Mouse (Mus musculus): Measurements from ENCODE around the gene Rab6a. TPM values are rescaled to one million over a fixed set of nuclear protein-coding genes. Genes with fewer than 3 reads are reported as not detected.
A peak's percentile ranks its signal among the peaks of the same experiment; 100 is the strongest.

Rab6a gene
- total and polyA plus RNA-seq, 3 experiments = 43.2 to 92.8 (median 58.4) TPM

DNA sequence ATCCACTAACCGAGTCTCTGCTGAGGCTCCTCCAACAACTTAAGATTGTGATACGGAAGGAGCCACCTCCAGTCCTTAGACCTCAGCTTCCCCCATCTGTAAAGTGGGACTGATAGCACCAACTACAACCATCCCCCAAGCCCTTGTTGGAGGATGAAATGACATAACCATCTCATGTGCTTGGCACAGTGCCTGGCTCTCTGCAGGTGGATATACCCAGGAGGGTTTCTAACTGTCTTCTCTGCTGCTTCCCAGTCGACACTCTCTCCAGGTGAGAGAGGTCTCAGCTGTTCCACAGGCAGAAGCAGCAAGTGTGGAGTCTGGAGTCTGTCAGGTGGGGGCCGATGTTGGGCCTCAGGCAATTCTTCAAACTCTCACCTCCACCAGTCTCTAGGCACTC lies 43.8 kb downstream of the Rab6a start:
- no peaks in the 10 kb centered on the region for H3K27me3 ChIP-seq (ENCODE audit: control insufficient read depth in 1 of 2, insufficient read depth in 2 of 2, low read length in 2 of 2)
- H3K4me1 ChIP-seq (ENCODE audit: control insufficient read depth in 1 of 2, insufficient read depth in 2 of 2, low read length in 2 of 2) = no peaks in the 10 kb centered on the region
- no peaks in the 10 kb centered on the region for H3K9me3 ChIP-seq (replicated peaks; ENCODE audit: insufficient read depth, low read length)
- H3K9ac ChIP-seq (ENCODE audit: control insufficient read depth, low read depth, low read length, poor library complexity, severe bottlenecking) = no peak overlapping the region
- no peak overlapping the region for H3K4me3 ChIP-seq (ENCODE audit: control insufficient read depth in 1 of 2, insufficient read depth in 1 of 2, low read depth in 2 of 2, low read length in 2 of 2)
- no peaks in the 10 kb centered on the region for H3K36me3 ChIP-seq (ENCODE audit: control insufficient read depth in 1 of 2, insufficient read depth in 2 of 2, low read length in 2 of 2)
- TF ChIP-seq POLR2A (IDR thresholded peaks at IDR 0.05; ENCODE audit: control insufficient read depth in 1 of 2, insufficient read depth in 1 of 2, low read depth in 1 of 2, low read length in 2 of 2, poor library complexity in 1 of 2) (no peak), TAL1 (IDR thresholded peaks at IDR 0.05; ENCODE audit: low read length) (no peak), E2F4 (IDR thresholded peaks at IDR 0.05; ENCODE audit: borderline replicate concordance, low read depth, low read length) (no peak), POLR2AphosphoS2 (IDR thresholded peaks at IDR 0.05; ENCODE audit: low read length) (no peak), MAFK (IDR thresholded peaks at IDR 0.05; ENCODE audit: borderline replicate concordance, low read depth, low read length) (no peak), SIN3A (IDR thresholded peaks at IDR 0.05; ENCODE audit: low read length) (no peak), RAD21 (IDR thresholded peaks at IDR 0.05; ENCODE audit: low read depth, low read length) (no peak), MAZ (IDR thresholded peaks at IDR 0.05; ENCODE audit: low read depth, low read length) (no peak), HCFC1 (IDR thresholded peaks at IDR 0.05; ENCODE audit: low read depth, low read length) (no peak)
- peak; percentile 32 for DNase-seq (ENCODE audit: low read depth, low spot score)
- H3K79me2 ChIP-seq (ENCODE audit: control insufficient read depth, insufficient read depth, low read length, poor library complexity) = no peaks in the 10 kb centered on the region
- no peak overlapping the region for H3K27ac ChIP-seq (ENCODE audit: control insufficient read depth, low read depth, low read length)

DNA sequence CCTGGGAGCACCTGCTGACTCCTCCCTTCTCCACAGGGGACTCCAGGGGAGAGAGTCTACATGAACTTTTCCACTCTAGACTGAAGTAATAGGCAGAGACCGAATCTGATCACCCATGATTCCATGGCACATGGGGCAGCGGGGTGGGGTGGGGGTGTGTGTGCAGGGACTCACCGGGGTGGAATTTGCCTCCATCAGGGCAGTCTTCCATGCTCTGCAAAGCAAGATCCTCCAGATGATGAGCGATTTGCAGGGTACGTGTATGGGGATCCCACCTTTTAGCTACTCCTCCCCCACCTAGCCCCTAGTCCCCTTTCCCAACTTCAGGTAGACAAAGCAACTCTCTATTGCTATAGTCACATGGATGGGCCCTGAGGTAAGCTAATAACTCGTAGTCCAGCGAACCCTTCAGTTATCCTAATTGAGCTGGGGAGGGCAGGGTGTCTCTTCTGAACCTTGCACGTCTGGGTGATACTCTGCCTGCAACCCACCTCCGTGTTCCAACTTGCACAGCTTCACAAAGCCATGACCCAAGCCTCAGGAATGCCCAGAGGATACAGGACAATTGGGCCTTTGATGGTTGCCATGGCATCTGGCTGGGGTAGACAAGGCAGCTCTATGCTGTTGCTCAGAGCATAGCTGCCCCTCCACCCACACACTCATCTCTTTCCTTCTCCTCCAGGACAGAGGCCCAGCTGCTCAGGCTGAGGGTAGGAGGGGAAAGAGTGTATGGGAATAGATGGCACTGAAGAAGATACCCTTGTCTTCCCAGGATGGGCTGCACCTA lies 46.5 kb downstream of the Rab6a start:
- no peaks in the 10 kb centered on the region for H3K79me2 ChIP-seq (ENCODE audit: control insufficient read depth, insufficient read depth, low read length, poor library complexity)
- H3K4me3 ChIP-seq (ENCODE audit: control insufficient read depth in 1 of 2, insufficient read depth in 1 of 2, low read depth in 2 of 2, low read length in 2 of 2) = no peak overlapping the region
- TF ChIP-seq NRF1 (IDR thresholded peaks at IDR 0.05; ENCODE audit: insufficient read depth, low read depth, low read length, poor library complexity, severe bottlenecking) (no peak), MAZ (IDR thresholded peaks at IDR 0.05; ENCODE audit: low read depth, low read length) (no peak), ETS1 (IDR thresholded peaks at IDR 0.05; ENCODE audit: low read depth, low read length) (no peak)
- H3K9ac ChIP-seq (ENCODE audit: control insufficient read depth, low read depth, low read length, poor library complexity, severe bottlenecking) = no peak overlapping the region
- H3K27ac ChIP-seq (ENCODE audit: control insufficient read depth, low read depth, low read length) = no peak overlapping the region
- no peaks in the 10 kb centered on the region for H3K9me3 ChIP-seq (replicated peaks; ENCODE audit: insufficient read depth, low read length)
- H3K27me3 ChIP-seq (ENCODE audit: control insufficient read depth in 1 of 2, insufficient read depth in 2 of 2, low read length in 2 of 2) = no peaks in the 10 kb centered on the region; a peak in 1 of 4 replicates
- H3K36me3 ChIP-seq (ENCODE audit: control insufficient read depth in 1 of 2, insufficient read depth in 2 of 2, low read length in 2 of 2) = no peaks in the 10 kb centered on the region
- H3K4me1 ChIP-seq (ENCODE audit: control insufficient read depth in 1 of 2, insufficient read depth in 2 of 2, low read length in 2 of 2) = no peaks in the 10 kb centered on the region
- no peak for DNase-seq (ENCODE audit: low read depth, low spot score)

DNA sequence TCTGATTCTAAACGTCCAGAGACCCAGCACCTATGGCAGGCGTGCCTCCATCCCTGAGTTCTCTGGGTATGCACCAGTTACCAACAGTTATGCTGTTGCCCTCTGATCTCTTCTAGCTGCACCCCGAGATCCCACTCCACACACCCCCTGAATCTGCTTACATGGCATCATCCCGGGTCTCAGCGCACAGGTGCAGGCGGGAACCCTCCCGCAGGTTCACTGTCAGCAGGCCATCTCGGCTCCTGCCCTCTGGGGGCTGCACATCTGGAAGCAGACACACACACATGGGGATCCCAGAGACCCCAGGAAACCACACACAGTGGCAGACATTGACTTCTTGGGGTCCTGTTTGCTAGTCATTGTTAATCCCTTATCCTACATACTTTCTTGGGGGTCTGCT lies 47.2 kb downstream of the Rab6a start:
- Histone ChIP-seq H3K27ac (ENCODE audit: control insufficient read depth, low read depth, low read length) (no peak overlapping the region), H3K79me2 (ENCODE audit: control insufficient read depth, insufficient read depth, low read length, poor library complexity) (no peaks in the 10 kb centered on the region), H3K4me1 (ENCODE audit: control insufficient read depth in 1 of 2, insufficient read depth in 2 of 2, low read length in 2 of 2) (no peaks in the 10 kb centered on the region), H3K9ac (ENCODE audit: control insufficient read depth, low read depth, low read length, poor library complexity, severe bottlenecking) (no peak overlapping the region), H3K36me3 (ENCODE audit: control insufficient read depth in 1 of 2, insufficient read depth in 2 of 2, low read length in 2 of 2) (no peaks in the 10 kb centered on the region), H3K4me3 (ENCODE audit: control insufficient read depth in 1 of 2, insufficient read depth in 1 of 2, low read depth in 2 of 2, low read length in 2 of 2) (no peak overlapping the region), H3K27me3 (ENCODE audit: control insufficient read depth in 1 of 2, insufficient read depth in 2 of 2, low read length in 2 of 2) (no peaks in the 10 kb centered on the region; a peak in 2 of 4 replicates), H3K9me3 (replicated peaks; ENCODE audit: insufficient read depth, low read length) (no peaks in the 10 kb centered on the region)
- TF ChIP-seq CHD1 (IDR thresholded peaks at IDR 0.05; ENCODE audit: low read depth, low read length) (no peak), MAZ (IDR thresholded peaks at IDR 0.05; ENCODE audit: low read depth, low read length) (no peak), E2F4 (IDR thresholded peaks at IDR 0.05; ENCODE audit: borderline replicate concordance, low read depth, low read length) (no peak), MYB (IDR thresholded peaks at IDR 0.05; ENCODE audit: low read depth, low read length) (no peak), TCF12 (IDR thresholded peaks at IDR 0.05; ENCODE audit: low read depth, low read length) (no peak), USF1 (IDR thresholded peaks at IDR 0.05; ENCODE audit: low read depth, low read length) (no peak), ZC3H11A (IDR thresholded peaks at IDR 0.05; ENCODE audit: low read depth, low read length) (no peak), ZKSCAN1 (IDR thresholded peaks at IDR 0.05; ENCODE audit: low read depth, low read length) (no peak), MAX (IDR thresholded peaks at IDR 0.05; ENCODE audit: low read length) (no peak), KAT2A (conservative IDR thresholded peaks at IDR 0.05; ENCODE audit: low read depth, low read length) (no peak), GATA1 (IDR thresholded peaks at IDR 0.05; ENCODE audit: low read depth, low read length) (no peak)
- no peak for DNase-seq (ENCODE audit: low read depth, low spot score)

Data from MEL (cell line).